Mouse (Mus musculus) hindbrain, postnatal 0 days (tissue): ENCODE measurements around the gene Ptgir. TPM values are rescaled to one million over a fixed set of nuclear protein-coding genes. Genes with fewer than 3 reads are reported as not detected.

ENCODE experiments used
- ATAC-seq: fragments of 200-750 bp; cut with Nextera tagmentation; 2 replicates; pipeline ENCODE4 v1.8.0; 2017; ENCODE audit warnings: mild to moderate bottlenecking, moderate TSS enrichment, moderate library complexity
- DNase-seq: peaks from one replicate; pipeline ENCODE4 v3.0.0-alpha.2; 2015; ENCODE audit warnings: low spot score
- H3K27ac ChIP-seq: fragments of 300-500 bp; sonication (generic); 2 replicates; pipeline ENCODE4 v1.5.1; 2014; ENCODE audit warnings: mild to moderate bottlenecking
- H3K27me3 ChIP-seq: fragments of 300-500 bp; sonication (generic); 2 replicates; pipeline ENCODE4 v1.6.1; 2014; ENCODE audit warnings: low read length, mixed read lengths; ENCODE audit not compliant: insufficient read depth
- H3K36me3 ChIP-seq: fragments of 300-500 bp; sonication (generic); 2 replicates; pipeline ENCODE4 v1.6.1; 2014; ENCODE audit warnings: low read length, mixed read lengths; ENCODE audit not compliant: insufficient read depth
- H3K4me1 ChIP-seq: fragments of 300-500 bp; sonication (generic); 2 replicates; pipeline ENCODE4 v1.6.1; 2014; ENCODE audit warnings: antibody characterized with exemption, low read length, mixed read lengths; ENCODE audit not compliant: insufficient read depth
- H3K4me2 ChIP-seq: fragments of 300-500 bp; sonication (generic); 2 replicates; pipeline ENCODE4 v1.6.1; 2014; ENCODE audit warnings: low read depth, mild to moderate bottlenecking, low read length, moderate library complexity, mixed read lengths
- H3K4me3 ChIP-seq: fragments of 300-500 bp; sonication (generic); 2 replicates; pipeline ENCODE4 v1.5.1; 2014; ENCODE audit warnings: low read length
- H3K9ac ChIP-seq: fragments of 300-500 bp; sonication (generic); replicated peaks from 2 replicates; pipeline ENCODE4 v1.6.1; 2014; ENCODE audit warnings: mild to moderate bottlenecking, low read length, moderate library complexity, mixed read lengths
- H3K9me3 ChIP-seq: fragments of 300-500 bp; sonication (generic); 2 replicates; pipeline ENCODE4 v1.6.1; 2016; ENCODE audit warnings: low read length, mixed read lengths
- CTCF ChIP-seq: IDR thresholded peaks from 2 replicates; pipeline ENCODE4 v1.5.1; 2016; ENCODE audit warnings: antibody characterized with exemption, control low read depth, low read depth
- WGBS: fragments of 180-500 bp; shearing (Covaris S2); extraction: QIAGEN DNeasy Blood & Tissue Kit; methylation state at CpG from one replicate; pipeline ENCODE4 v1.1.7; 2014; 5-methylcytosine and 5-hydroxymethylcytosine counted together
- polyA plus RNA-seq: library from polyadenylated mRNA; unstranded; fragments of >200 nt; fragmentation: Nextera tagmentation; extraction: Ambion mirVana; gene quantifications from 2 replicates; pipeline ENCODE4 v1.2.1, GENCODE M21; 2015
- total RNA-seq: library from RNA; depleted of rRNA; stranded (reverse); fragments of >200 nt; gene quantifications from 2 replicates; pipeline ENCODE4 v1.2.3, GENCODE M21; 2014; rRNA removed

Gene Ptgir
- total and polyA plus RNA-seq, 2 experiments from 2014 or later = 0.05 to 0.21 TPM

- Histone ChIP-seq H3K4me2 (peak within 1 kb of the TSS; percentile 64), H3K27me3 (no peaks in the 10 kb centered on the region), H3K4me3 (peak within 1 kb of the TSS; percentile 37), H3K36me3 (no peaks in the 10 kb centered on the region), H3K9ac (peak within 1 kb of the TSS; percentile 43), H3K9me3 (no peaks in the 10 kb centered on the region), H3K4me1 (peaks cover 22% of the 10 kb centered on the region), H3K27ac (peak within 1 kb of the TSS; percentile 91)
- 4% methylated on average over 17 of the region's 17 CpGs for WGBS
- TF ChIP-seq CTCF = no peak
- DNase-seq (peak; percentile 98), ATAC-seq (peak; percentile 93)
Observed at GRCm38 (mm10) chr7:16959539-16960187, 53.4 kb downstream of the Ptgir start, which contains the start of gene Pnmal1. Gene Pnmal1 (plus strand): TSS chr7:16959679.

Other genes with a start within 250 kb of the Ptgir start
- gene Ceacam15, start 230.8 kb upstream of the Ptgir start, total RNA-seq = not detected in 2 replicates
- gene Ceacam15, start 230.8 kb upstream of the Ptgir start, polyA plus RNA-seq = not detected in 2 replicates
- gene Ceacam9, start 184.6 kb upstream of the Ptgir start, total RNA-seq = not detected in 2 replicates
- gene Ceacam9, start 184.6 kb upstream of the Ptgir start, polyA plus RNA-seq = 0.67 and 0.68 TPM in 2 replicates
- 556 and 619 TPM in 2 replicates for gene Ap2s1, start 168.1 kb upstream of the Ptgir start, total RNA-seq
- 501 and 524 TPM in 2 replicates for gene Ap2s1, start 168.1 kb upstream of the Ptgir start, polyA plus RNA-seq
- gene Slc1a5, start 125.2 kb upstream of the Ptgir start, total RNA-seq = 18.1 and 19.2 TPM in 2 replicates
- 9.5 and 9.7 TPM in 2 replicates for gene Slc1a5, start 125.2 kb upstream of the Ptgir start, polyA plus RNA-seq
- 234 and 248 TPM in 2 replicates for gene Strn4, start 90.6 kb upstream of the Ptgir start, total RNA-seq
- 128 and 141 TPM in 2 replicates for gene Strn4, start 90.6 kb upstream of the Ptgir start, polyA plus RNA-seq
- gene Fkrp, start 89.8 kb upstream of the Ptgir start, total RNA-seq = 63.1 and 73.8 TPM in 2 replicates
- gene Fkrp, start 89.8 kb upstream of the Ptgir start, polyA plus RNA-seq = 45.2 and 45.4 TPM in 2 replicates
- gene Prkd2, start 63.6 kb upstream of the Ptgir start, total RNA-seq = 4.3 and 5.4 TPM in 2 replicates
- 4.3 and 4.8 TPM in 2 replicates for gene Prkd2, start 63.6 kb upstream of the Ptgir start, polyA plus RNA-seq
- 85.9 and 95.6 TPM in 2 replicates for gene Dact3, start 31.2 kb upstream of the Ptgir start, total RNA-seq
- gene Dact3, start 31.2 kb upstream of the Ptgir start, polyA plus RNA-seq = 7.2 TPM in 2 replicates
- gene Gng8, start 14.7 kb upstream of the Ptgir start, total RNA-seq = 4.1 TPM in 1 of 2 replicates, not detected in the other
- 0.62 and 4.7 TPM in 2 replicates for gene Gng8, start 14.7 kb upstream of the Ptgir start, polyA plus RNA-seq
- gene Calm3, start 17.6 kb downstream of the Ptgir start, total RNA-seq = 1,865 and 2,018 TPM in 2 replicates
- 435 and 441 TPM in 2 replicates for gene Calm3, start 17.6 kb downstream of the Ptgir start, polyA plus RNA-seq
- 106 and 118 TPM in 2 replicates for gene Pnmal2, start 38.2 kb downstream of the Ptgir start, total RNA-seq
- gene Pnmal2, start 38.2 kb downstream of the Ptgir start, polyA plus RNA-seq = 138 and 139 TPM in 2 replicates
- gene Pnmal1, start 53.2 kb downstream of the Ptgir start, total RNA-seq = 22.7 and 24.3 TPM in 2 replicates
- 40.9 and 41.2 TPM in 2 replicates for gene Pnmal1, start 53.2 kb downstream of the Ptgir start, polyA plus RNA-seq
- gene Gm42372, start 76.6 kb downstream of the Ptgir start, total RNA-seq = 36.9 and 41.7 TPM in 2 replicates
- 8.2 and 8.9 TPM in 2 replicates for gene Gm42372, start 76.6 kb downstream of the Ptgir start, polyA plus RNA-seq
- gene Ccdc8, start 86.2 kb downstream of the Ptgir start, total RNA-seq = 6.0 and 7.1 TPM in 2 replicates
- 3.0 and 3.6 TPM in 2 replicates for gene Ccdc8, start 86.2 kb downstream of the Ptgir start, polyA plus RNA-seq
- 68.9 and 86.0 TPM in 2 replicates for gene Ppp5c, start 121.4 kb downstream of the Ptgir start, total RNA-seq
- gene Ppp5c, start 121.4 kb downstream of the Ptgir start, polyA plus RNA-seq = 140 and 143 TPM in 2 replicates
- gene Hif3a, start 155.9 kb downstream of the Ptgir start, total RNA-seq = 5.7 and 22.1 TPM in 2 replicates
- gene Hif3a, start 155.9 kb downstream of the Ptgir start, polyA plus RNA-seq = 2.5 and 3.4 TPM in 2 replicates
- 3.4 and 4.4 TPM in 2 replicates for gene Psg16, start 167.6 kb downstream of the Ptgir start, total RNA-seq
- gene Psg16, start 167.6 kb downstream of the Ptgir start, polyA plus RNA-seq = 5.8 and 6.6 TPM in 2 replicates
- 0.37 and 0.58 TPM in 2 replicates for gene Ceacam3, start 243.8 kb downstream of the Ptgir start, total RNA-seq
- gene Ceacam3, start 243.8 kb downstream of the Ptgir start, polyA plus RNA-seq = 0.05 TPM in 2 replicates